Mouse (Mus musculus) lung, embryonic 16.5 days (tissue): ENCODE data around the gene Rnf152. TPM values are rescaled to one million over a fixed set of nuclear protein-coding genes. Genes with fewer than 3 reads are reported as not detected.
A peak's percentile ranks its signal among the peaks of the same experiment; 100 is the strongest.

Experiments used
- ATAC-seq: fragments of 200-750 bp; cut with Nextera tagmentation; 2 replicates; pipeline ENCODE4 v1.8.0; 2017; ENCODE audit warnings: low read depth, mild to moderate bottlenecking, moderate library complexity
- H3K27ac ChIP-seq: fragments of 300-500 bp; sonication (generic); 2 replicates; pipeline ENCODE4 v1.5.1; 2014; ENCODE audit warnings: mild to moderate bottlenecking, control low read depth, low read length
- H3K27me3 ChIP-seq: fragments of 300-500 bp; sonication (generic); 2 replicates; pipeline ENCODE4 v1.6.1; 2014; ENCODE audit warnings: low read depth, low read length, mixed read lengths; ENCODE audit not compliant: control insufficient read depth, insufficient read depth
- H3K36me3 ChIP-seq: fragments of 300-500 bp; sonication (generic); 2 replicates; pipeline ENCODE4 v1.6.1; 2014; ENCODE audit warnings: low read length; ENCODE audit not compliant: control insufficient read depth, insufficient read depth
- H3K4me1 ChIP-seq: fragments of 300-500 bp; sonication (generic); replicated peaks from 2 replicates; pipeline ENCODE4 v1.6.1; 2014; ENCODE audit warnings: low read length, mixed read lengths; ENCODE audit not compliant: control insufficient read depth, insufficient read depth
- H3K4me2 ChIP-seq: fragments of 300-500 bp; sonication (generic); 2 replicates; pipeline ENCODE4 v1.6.1; 2014; ENCODE audit warnings: low read depth, low read length, control low read depth
- H3K4me3 ChIP-seq: fragments of 300-500 bp; sonication (generic); 2 replicates; pipeline ENCODE4 v1.5.1; 2014; ENCODE audit warnings: mild to moderate bottlenecking, low read length, control low read depth
- H3K9ac ChIP-seq: fragments of 300-500 bp; sonication (generic); 2 replicates; pipeline ENCODE4 v1.6.1; 2014; ENCODE audit warnings: low read length, control low read depth
- H3K9me3 ChIP-seq: fragments of 300-500 bp; sonication (generic); 2 replicates; pipeline ENCODE4 v1.6.1; 2016; ENCODE audit warnings: low read length; ENCODE audit not compliant: control insufficient read depth
- WGBS: fragments of 180-500 bp; shearing (Covaris S2); extraction: QIAGEN DNeasy Blood & Tissue Kit; methylation state at CpG from one replicate; pipeline ENCODE4 v1.1.7; 2014; 5-methylcytosine and 5-hydroxymethylcytosine counted together
- polyA plus RNA-seq: library from polyadenylated mRNA; unstranded; fragments of >200 nt; fragmentation: Nextera tagmentation; extraction: Ambion mirVana; gene quantifications from 2 replicates; pipeline ENCODE4 v1.2.1, GENCODE M21; 2015

The Rnf152 gene
- polyA plus RNA-seq: 1.0 and 1.1 TPM in 2 replicates

DNA sequence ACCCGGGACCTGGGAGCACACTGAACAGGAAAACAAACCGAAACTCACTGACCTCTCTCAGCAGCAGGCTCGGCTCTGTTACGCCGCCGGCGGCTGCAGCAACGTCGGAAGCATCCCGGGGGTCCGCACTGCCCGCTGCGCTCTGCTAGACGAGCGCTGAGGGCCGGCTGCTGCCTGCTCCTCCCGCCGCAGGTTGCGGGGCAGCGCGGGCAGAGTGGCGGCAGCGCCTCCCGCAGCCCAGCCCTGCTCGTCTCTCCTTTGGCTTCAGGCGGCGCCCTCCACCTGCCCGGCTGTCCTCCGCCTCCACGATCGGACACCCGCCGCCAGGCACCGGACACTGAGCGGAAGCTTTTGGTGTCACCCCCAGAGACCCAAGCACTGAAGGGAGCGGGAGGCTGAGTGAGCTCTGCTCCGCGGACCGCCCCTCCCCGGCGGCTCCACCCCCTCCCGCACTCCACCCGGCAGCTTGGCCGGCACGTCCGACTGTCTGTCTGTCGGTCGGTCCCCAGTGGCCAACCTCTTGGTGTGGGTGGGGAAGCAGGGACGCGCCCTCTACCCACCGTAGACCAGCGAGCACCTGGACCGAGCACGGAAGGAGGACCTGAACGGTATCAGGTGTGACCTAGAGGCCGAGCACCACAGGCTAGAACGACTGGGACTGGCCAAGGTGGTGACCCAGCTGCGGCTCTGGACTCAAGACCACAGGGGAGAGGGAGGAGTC lies at the start of gene Rnf152:
TSS of gene Rnf152 (minus strand) at position 420 of the 721 bp plus-strand sequence.
- H3K9ac ChIP-seq: peak within 1 kb of the TSS; percentile 74
- peaks cover 6% of the 10 kb centered on the region; the same call in 1 of the 2 replicates for H3K4me1 ChIP-seq
- no peak within 1 kb of the TSS for H3K27ac ChIP-seq
- H3K9me3 ChIP-seq: no peaks in the 10 kb centered on the region
- under 1% methylated on average over 58 of the region's 58 CpGs for WGBS
- peak within 1 kb of the TSS; percentile 82 for H3K4me3 ChIP-seq
- no peaks in the 10 kb centered on the region for H3K27me3 ChIP-seq
- ATAC-seq: peak; percentile 76
- H3K36me3 ChIP-seq: no peaks in the 10 kb centered on the region
- H3K4me2 ChIP-seq: peak within 1 kb of the TSS; percentile 96

DNA sequence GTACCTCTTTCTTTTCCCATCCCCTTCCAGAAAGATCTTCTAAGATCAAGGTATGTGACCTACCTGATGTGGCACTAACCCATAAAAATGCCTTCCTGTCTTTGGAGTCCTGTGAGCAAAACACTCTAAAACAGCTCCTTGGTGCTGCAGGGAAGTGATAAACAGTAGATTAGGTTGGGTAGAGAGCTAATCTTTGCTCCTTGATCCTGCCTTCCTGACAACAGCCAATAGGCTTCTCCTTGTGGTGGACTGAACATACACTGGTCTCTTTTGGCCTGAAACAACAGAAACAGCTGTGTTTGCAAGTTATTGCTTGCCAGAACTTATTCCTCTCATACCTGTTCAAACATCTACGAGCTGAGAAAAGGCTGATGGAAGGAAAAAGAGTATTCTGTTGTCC lies 46.3 kb upstream of the Rnf152 start:
- H3K9ac ChIP-seq: no peak overlapping the region
- no peaks in the 10 kb centered on the region for H3K36me3 ChIP-seq
- ATAC-seq: no peak
- H3K27me3 ChIP-seq: no peaks in the 10 kb centered on the region
- no peaks in the 10 kb centered on the region for H3K4me1 ChIP-seq
- H3K9me3 ChIP-seq: no peaks in the 10 kb centered on the region
- H3K4me2 ChIP-seq: no peak overlapping the region
- WGBS: 46% methylated on average over 1 of the region's 1 CpGs
- no peak overlapping the region for H3K4me3 ChIP-seq
- H3K27ac ChIP-seq: no peak overlapping the region

DNA sequence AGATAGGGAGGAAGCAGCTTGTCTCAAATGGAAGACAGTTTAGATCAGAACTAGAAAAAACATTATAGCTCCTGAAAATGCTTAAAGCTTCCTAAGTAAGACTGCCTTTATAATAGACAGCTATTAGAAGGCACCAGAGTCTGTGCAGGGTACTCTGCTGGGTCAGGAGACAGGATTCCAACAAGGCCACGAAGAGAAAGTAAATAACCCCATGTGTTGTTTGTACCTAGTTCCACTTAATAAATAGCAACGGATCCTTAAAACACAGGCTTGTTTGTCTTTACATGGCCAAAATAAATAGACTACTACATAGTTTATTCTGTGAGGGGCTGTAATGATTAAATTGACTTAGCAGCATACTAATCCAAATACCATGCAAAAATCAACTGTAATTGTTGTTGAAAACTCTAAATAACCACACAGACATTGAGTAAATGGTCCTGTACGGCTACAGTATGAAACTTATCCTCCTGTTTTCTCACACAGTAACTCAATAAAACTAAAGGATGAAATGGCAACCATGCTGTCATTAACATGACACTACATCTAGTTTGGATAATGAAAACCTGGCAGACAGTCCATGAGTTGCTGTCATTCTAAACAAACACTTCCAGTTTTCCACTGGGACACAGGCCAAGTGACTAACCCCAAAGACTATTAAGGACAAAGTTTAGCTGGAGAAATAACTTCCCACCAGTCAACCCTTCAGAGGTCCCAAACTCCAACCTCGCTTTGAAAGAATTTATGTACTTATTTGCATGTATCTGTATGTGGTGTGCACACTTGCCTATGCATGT lies 27.8 kb upstream of the Rnf152 start:
- Histone ChIP-seq H3K9ac (no peak overlapping the region), H3K4me3 (no peak overlapping the region), H3K27me3 (no peaks in the 10 kb centered on the region), H3K36me3 (no peaks in the 10 kb centered on the region), H3K4me2 (no peak overlapping the region), H3K27ac (peak overlapping the region; percentile 70), H3K4me1 (peaks cover 5% of the 10 kb centered on the region; the same call in 1 of the 2 replicates), H3K9me3 (no peaks in the 10 kb centered on the region)
- WGBS: 31% methylated on average over 4 of the region's 4 CpGs
- peak; percentile 94 for ATAC-seq

DNA sequence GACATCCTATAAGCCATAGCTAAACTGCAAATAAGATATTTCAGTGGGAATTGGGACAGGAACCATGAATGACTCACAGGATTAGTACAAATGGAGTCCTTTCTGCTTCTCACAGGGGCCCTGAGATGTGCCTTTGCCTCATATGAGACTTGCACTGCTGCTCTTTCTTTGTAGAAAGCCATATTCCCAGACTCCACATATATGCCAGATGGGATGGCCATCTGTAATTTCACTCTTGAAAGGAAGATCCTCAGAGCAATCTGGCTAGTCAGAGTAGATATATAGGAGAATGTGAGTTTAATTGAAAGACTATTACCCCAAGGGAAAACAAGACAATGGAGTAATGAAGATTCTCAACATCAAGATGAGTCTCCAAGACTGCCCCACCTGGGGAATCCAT lies 21.0 kb upstream of the Rnf152 start:
- Histone ChIP-seq H3K9ac (no peak overlapping the region), H3K27me3 (no peaks in the 10 kb centered on the region)
- no peak for ATAC-seq

DNA sequence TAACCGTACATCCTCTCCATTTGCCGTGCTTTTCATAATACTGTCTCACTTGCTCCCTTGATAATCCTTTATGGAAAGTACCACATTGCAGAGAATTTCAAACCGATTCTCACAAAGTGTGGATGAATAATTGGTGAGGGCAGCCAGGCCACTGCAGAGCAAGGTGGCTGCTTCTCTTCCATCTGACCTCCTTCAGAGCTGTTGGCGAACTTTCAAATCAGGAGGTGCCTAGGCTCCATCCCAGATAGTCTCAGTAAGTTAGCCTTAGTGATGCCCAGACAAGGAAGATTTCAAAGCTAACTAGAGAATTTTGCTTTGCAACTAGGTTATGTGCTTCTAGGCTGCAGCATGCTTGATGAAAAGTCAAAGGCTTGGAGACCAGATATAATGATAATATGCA lies 18.1 kb upstream of the Rnf152 start:
- no peaks in the 10 kb centered on the region for H3K27me3 ChIP-seq
- H3K4me1 ChIP-seq: no peaks in the 10 kb centered on the region
- H3K4me2 ChIP-seq: no peak overlapping the region
- WGBS: 84% methylated on average over 4 of the region's 4 CpGs
- H3K9ac ChIP-seq: no peak overlapping the region
- H3K36me3 ChIP-seq: no peaks in the 10 kb centered on the region
- no peak overlapping the region for H3K4me3 ChIP-seq
- no peak for ATAC-seq
- H3K27ac ChIP-seq: no peak overlapping the region
- H3K9me3 ChIP-seq: no peaks in the 10 kb centered on the region

More for the DNA sequence above, 21.0 kb upstream of the Rnf152 start:
- no peak overlapping the region for H3K4me2 ChIP-seq
- no peak overlapping the region for H3K4me3 ChIP-seq
- H3K36me3 ChIP-seq: no peaks in the 10 kb centered on the region
- H3K4me1 ChIP-seq: no peaks in the 10 kb centered on the region
- H3K27ac ChIP-seq: no peak overlapping the region
- no peaks in the 10 kb centered on the region for H3K9me3 ChIP-seq

DNA sequence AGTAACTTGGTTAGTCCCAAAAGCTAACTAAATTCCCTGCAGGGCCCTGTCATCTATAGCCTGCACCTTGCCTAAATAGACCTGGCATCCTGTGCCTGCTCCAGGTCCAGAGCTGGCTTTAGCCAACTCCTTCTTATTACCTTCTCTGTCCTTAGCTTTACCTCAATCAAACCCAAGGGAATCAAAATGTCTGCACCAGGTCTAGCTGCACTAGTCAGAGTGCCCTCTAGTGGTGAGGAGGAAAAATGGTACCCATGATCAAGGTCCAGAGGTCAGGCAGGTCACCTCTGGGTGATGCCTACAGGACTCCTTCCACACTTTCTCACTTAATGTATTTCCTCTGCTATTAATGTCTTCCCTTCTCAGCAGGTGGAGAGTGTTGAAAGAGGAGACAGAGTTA lies 6.2 kb upstream of the Rnf152 start:
- Histone ChIP-seq H3K27me3 (no peaks in the 10 kb centered on the region), H3K9me3 (no peaks in the 10 kb centered on the region), H3K36me3 (no peaks in the 10 kb centered on the region), H3K27ac (no peak overlapping the region), H3K9ac (no peak overlapping the region), H3K4me1 (no peaks in the 10 kb centered on the region), H3K4me3 (no peak overlapping the region), H3K4me2 (no peak overlapping the region)
- no peak for ATAC-seq

DNA sequence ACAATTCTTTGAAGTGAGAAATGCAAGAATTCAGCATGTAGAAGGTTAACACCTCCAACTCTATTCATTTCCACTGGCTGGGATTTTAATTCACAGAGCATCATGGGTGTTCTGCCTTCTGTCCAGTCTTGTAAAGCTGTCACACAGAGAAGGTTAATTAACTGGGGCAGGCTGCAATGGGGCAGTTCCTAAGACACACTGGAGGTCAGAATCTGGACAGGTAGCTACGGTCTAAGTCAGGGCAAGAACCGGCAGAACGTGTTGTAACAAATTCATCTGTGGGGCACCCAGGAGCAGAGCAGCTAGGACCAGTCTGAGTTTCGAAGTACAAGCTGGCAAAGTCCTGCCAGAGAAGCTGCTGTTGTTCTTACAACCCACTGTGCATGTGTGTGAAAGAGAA lies 2.4 kb upstream of the Rnf152 start:
- H3K9ac ChIP-seq: no peak overlapping the region
- H3K9me3 ChIP-seq: no peaks in the 10 kb centered on the region
- WGBS: 70% methylated on average over 4 of the region's 4 CpGs
- H3K4me2 ChIP-seq: no peak overlapping the region
- peaks cover 6% of the 10 kb centered on the region; the same call in 1 of the 2 replicates for H3K4me1 ChIP-seq
- no peaks in the 10 kb centered on the region for H3K27me3 ChIP-seq
- H3K4me3 ChIP-seq: no peak overlapping the region
- no peak for ATAC-seq
- H3K27ac ChIP-seq: no peak overlapping the region
- H3K36me3 ChIP-seq: no peaks in the 10 kb centered on the region

DNA sequence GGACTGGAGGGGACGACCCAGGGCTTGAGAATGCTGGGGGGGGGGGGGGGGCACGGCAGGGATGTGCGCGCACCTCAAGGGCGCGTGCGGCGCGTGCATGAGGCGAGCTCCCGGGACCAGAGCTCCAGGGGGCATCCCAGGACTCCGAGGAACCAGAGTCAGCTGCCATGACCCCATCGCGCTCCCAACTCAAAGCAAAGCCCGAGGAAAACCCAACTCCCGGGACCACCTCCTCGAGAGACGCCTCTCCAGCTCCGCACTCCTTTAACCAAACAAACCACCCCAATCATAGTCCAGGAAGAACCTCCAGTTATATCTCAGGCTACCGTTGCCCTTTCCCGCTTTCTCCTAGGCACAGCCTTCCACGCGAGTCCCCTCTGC lies 610 bp downstream of the Rnf152 start:
- peaks cover 6% of the 10 kb centered on the region; the same call in 1 of the 2 replicates for H3K4me1 ChIP-seq
- H3K9ac ChIP-seq: peak overlapping the region; percentile 74
- H3K27me3 ChIP-seq: no peaks in the 10 kb centered on the region
- ATAC-seq: peak; percentile 61
- 0% methylated on average over 21 of the region's 23 CpGs for WGBS
- no peaks in the 10 kb centered on the region for H3K36me3 ChIP-seq
- H3K9me3 ChIP-seq: no peaks in the 10 kb centered on the region
- H3K27ac ChIP-seq: no peak overlapping the region
- peak overlapping the region; percentile 96 for H3K4me2 ChIP-seq
- H3K4me3 ChIP-seq: peak overlapping the region; percentile 82
